Mouse (Mus musculus) olfactory bulb, adult 2 months (tissue): ENCODE data around the gene Copb1.

Experiments
- CTCF ChIP-seq: fragments of 200-500 bp; IDR thresholded peaks from 2 replicates; pipeline ENCODE4 v1.5.1; 2012; ENCODE audit warnings: low read depth, mild to moderate bottlenecking, low read length, moderate library complexity; ENCODE audit not compliant: insufficient read depth
- POLR2A ChIP-seq: fragments of 200-500 bp; IDR thresholded peaks from 2 replicates; pipeline ENCODE4 v1.6.1; 2012; ENCODE audit warnings: mild to moderate bottlenecking, low read depth, low read length, moderate library complexity; ENCODE audit not compliant: insufficient read depth

GRCm38 (mm10) chr7:114294698-114295097 is 40.2 kb upstream of the Copb1 start:
- no peak for TF ChIP-seq POLR2A
- no peak for TF ChIP-seq CTCF
